Mouse (Mus musculus): Measurements from ENCODE around the gene Rcan2. TPM values are rescaled to one million over a fixed set of nuclear protein-coding genes. Genes with fewer than 3 reads are reported as not detected.

The Rcan2 gene
- total and polyA plus RNA-seq, 3 experiments, result 195 to 439 (median 382) TPM

DNA sequence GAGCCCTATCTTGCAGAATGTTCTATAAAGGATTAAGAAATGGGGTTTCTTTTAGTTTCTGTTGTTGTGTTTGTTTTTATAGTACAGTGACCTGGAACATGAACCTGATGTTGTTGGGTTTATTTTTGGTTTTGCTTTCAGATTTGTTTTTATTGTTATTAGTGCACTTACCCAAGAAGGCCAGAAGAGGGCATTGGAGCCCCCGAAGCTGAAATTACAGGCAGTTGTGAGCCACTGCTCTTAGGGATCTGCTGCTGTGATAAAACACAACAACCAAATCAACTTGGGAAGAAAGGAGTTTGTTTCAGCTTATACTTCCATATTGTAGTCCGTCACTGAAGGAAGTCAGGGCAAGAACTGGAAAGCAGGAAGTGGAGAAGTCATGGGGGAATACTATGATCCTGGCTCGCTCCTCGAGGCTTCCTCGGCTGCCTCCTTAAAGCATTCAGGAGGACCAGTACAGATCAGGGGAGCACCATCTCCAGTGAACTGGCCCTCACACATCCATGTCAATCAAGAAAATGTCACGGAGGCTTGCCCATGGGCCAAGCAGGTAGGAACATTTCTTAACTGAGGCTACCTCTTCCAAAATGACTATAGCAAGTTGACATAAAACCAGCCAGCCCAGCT is 275.0 kb downstream of the Rcan2 start:
- peaks cover 2% of the 10 kb centered on the region; the same call in 1 of the 2 replicates for H3K79me2 ChIP-seq (replicated peaks; ENCODE audit: control insufficient read depth, insufficient read depth, low read length)
- peak overlapping the region; percentile 18; the same call in 1 of the 2 replicates for H3K4me3 ChIP-seq
- peaks cover 6% of the 10 kb centered on the region for H3K4me1 ChIP-seq (ENCODE audit: control insufficient read depth, insufficient read depth, low read length)
- peak; percentile 50; the same call in 1 of the 2 replicates for TF ChIP-seq EP300 (IDR thresholded peaks at IDR 0.05; ENCODE audit: insufficient read depth, low read depth, low read length)
- TF ChIP-seq CTCF (IDR thresholded peaks at IDR 0.05), result peak; percentile 88
- no peak for TF ChIP-seq POLR2A (IDR thresholded peaks at IDR 0.05; ENCODE audit: insufficient read depth, low read depth, low read length)
- H3K9ac ChIP-seq (ENCODE audit: low read depth, low read length), result peak overlapping the region; percentile 9; the same call in 1 of the 2 replicates
- peak; percentile 23 to 25 for DNase-seq
- peak overlapping the region; percentile 78 for H3K27ac ChIP-seq
- H3K36me3 ChIP-seq (ENCODE audit: control insufficient read depth, insufficient read depth, low read length), result no peaks in the 10 kb centered on the region
- intact Hi-C loops (cut with DNase I), result loop anchor here (1.0 to 5.0 kb wide), 2 partner anchors 54 to 181 kb away; no protein-coding TSS in a partner anchor
- H3K27me3 ChIP-seq (ENCODE audit: control insufficient read depth, insufficient read depth, low read length), result no peaks in the 10 kb centered on the region
- WGBS, result 34% methylated on average over 6 of the region's 6 CpGs

DNA sequence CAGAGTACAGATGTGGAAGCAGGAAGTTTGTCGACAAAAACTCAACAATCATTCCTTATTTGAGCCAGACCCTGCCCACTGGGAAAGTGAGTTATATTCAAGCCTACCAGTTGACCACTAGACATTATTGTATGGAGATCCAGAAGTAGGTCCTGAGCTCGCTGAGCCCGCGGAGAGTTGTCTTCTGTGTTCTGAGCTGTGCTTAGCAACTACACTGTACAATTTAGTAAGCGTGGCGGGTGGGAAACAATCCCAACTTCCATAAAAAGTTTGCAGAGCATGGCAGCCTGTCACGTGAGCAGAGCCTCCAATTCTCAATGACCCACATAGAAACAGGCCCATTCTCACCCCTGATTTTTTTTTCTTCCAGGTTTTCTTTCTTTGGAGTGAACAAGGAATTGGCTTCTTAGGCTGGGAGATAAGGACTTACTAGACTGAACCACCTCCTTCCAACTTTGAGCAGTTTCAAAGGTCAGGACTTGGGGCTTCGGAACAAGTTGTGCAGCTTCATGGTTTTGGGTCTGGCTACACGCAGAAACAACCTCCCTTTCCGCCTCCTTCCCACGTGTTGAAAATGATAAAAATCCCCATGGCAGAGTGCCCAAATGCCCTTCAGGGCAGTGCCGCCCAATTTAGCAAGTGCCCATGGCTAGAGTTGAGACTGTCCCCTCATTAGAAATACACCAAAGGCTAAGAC is 276.1 kb downstream of the Rcan2 start:
- no peak for DNase-seq
- Histone ChIP-seq H3K79me2 (replicated peaks; ENCODE audit: control insufficient read depth, insufficient read depth, low read length) (peaks cover 2% of the 10 kb centered on the region; the same call in 1 of the 2 replicates), H3K27me3 (ENCODE audit: control insufficient read depth, insufficient read depth, low read length) (no peaks in the 10 kb centered on the region), H3K9ac (ENCODE audit: low read depth, low read length) (no peak overlapping the region), H3K27ac (no peak overlapping the region), H3K4me1 (ENCODE audit: control insufficient read depth, insufficient read depth, low read length) (peaks cover 6% of the 10 kb centered on the region), H3K36me3 (ENCODE audit: control insufficient read depth, insufficient read depth, low read length) (no peaks in the 10 kb centered on the region), H3K4me3 (no peak overlapping the region)
- intact Hi-C loops (cut with DNase I), result loop anchor here (5.0 kb wide), 1 partner anchor 180 kb away; no protein-coding TSS in a partner anchor
- TF ChIP-seq CTCF (IDR thresholded peaks at IDR 0.05) (no peak), POLR2A (IDR thresholded peaks at IDR 0.05; ENCODE audit: insufficient read depth, low read depth, low read length) (no peak), EP300 (IDR thresholded peaks at IDR 0.05; ENCODE audit: insufficient read depth, low read depth, low read length) (no peak)
- WGBS, result 73% methylated on average over 12 of the region's 12 CpGs

DNA sequence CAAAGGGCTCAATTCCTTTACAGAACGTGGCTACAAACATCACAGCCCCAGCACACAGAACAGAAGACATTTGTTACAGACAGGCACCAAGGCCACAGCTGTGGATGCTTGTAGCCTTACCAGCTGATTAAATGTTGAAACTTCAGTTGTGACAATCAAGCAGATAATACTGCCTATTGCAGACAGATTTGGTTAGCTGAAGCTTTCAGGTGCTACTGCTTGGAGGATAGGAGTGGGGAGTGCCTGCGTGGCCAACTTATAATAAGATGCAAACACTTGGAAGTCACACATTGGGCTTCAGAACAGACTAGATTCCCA is 276.7 kb downstream of the Rcan2 start:
- H3K4me3 ChIP-seq, result no peak overlapping the region
- intact Hi-C loops (cut with DNase I), result loop anchor here (2.0 to 5.0 kb wide), 2 partner anchors 27 to 179 kb away; partner anchors contain the start of gene Enpp4
- no peak overlapping the region for H3K9ac ChIP-seq (ENCODE audit: low read depth, low read length)
- no peaks in the 10 kb centered on the region; the same call in 1 of the 2 replicates for H3K36me3 ChIP-seq (ENCODE audit: control insufficient read depth, insufficient read depth, low read length)
- peaks cover 2% of the 10 kb centered on the region; the same call in 1 of the 2 replicates for H3K79me2 ChIP-seq (replicated peaks; ENCODE audit: control insufficient read depth, insufficient read depth, low read length)
- TF ChIP-seq EP300 (IDR thresholded peaks at IDR 0.05; ENCODE audit: insufficient read depth, low read depth, low read length) (no peak), CTCF (IDR thresholded peaks at IDR 0.05) (no peak), POLR2A (IDR thresholded peaks at IDR 0.05; ENCODE audit: insufficient read depth, low read depth, low read length) (no peak)
- DNase-seq, result no peak
- peaks cover 6% of the 10 kb centered on the region for H3K4me1 ChIP-seq (ENCODE audit: control insufficient read depth, insufficient read depth, low read length)
- no peak overlapping the region for H3K27ac ChIP-seq
- 79% methylated on average over 2 of the region's 2 CpGs for WGBS
- no peaks in the 10 kb centered on the region for H3K27me3 ChIP-seq (ENCODE audit: control insufficient read depth, insufficient read depth, low read length)

DNA sequence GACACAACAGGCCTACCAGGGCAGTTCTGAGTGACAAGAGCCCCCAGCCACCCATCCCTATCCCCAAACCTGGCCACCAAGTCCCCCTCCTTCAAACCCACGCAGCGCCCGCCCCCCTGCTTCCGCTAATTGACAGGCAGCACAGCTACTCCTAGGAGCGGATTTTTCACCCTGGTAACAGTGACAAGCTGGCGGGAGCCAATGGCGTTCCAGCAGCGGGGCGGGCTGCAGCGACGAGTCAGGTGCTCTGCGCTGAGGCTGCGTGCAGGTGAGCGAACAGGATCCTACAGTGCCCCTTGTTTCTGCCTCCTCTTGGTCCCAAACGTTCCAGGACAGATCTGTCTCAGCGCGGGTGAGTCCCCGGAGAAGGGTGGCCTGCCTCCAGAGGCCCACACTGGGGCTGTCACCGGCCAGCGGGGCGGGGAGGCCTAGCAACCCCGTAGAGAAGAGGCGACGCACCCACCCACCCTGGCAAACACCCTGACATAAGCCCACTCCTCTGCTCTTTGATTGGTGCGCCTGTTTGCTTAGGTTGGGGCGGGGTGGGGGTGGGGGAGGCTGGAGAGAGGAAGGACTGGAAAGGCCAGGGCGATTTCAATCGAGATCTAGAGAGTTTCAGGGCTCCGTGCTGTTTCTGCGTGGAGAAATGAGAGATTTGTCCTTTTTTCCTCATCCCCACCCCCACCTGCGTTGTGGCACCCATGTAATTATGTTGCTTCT is 277.6 kb downstream of the Rcan2 start, which contains the start of gene Enpp5:
TSS of gene Enpp5 (plus strand) at position 183 of the 720 bp plus-strand sequence.
- Histone ChIP-seq H3K9ac (ENCODE audit: low read depth, low read length) (peak within 1 kb of the TSS; percentile 55), H3K79me2 (replicated peaks; ENCODE audit: control insufficient read depth, insufficient read depth, low read length) (peaks cover 2% of the 10 kb centered on the region; the same call in 1 of the 2 replicates), H3K27me3 (ENCODE audit: control insufficient read depth, insufficient read depth, low read length) (no peaks in the 10 kb centered on the region), H3K36me3 (ENCODE audit: control insufficient read depth, insufficient read depth, low read length) (no peaks in the 10 kb centered on the region; the same call in 1 of the 2 replicates), H3K4me1 (ENCODE audit: control insufficient read depth, insufficient read depth, low read length) (peaks cover 6% of the 10 kb centered on the region), H3K27ac (peak within 1 kb of the TSS; percentile 49), H3K4me3 (peak within 1 kb of the TSS; percentile 87)
- 2% methylated on average over 31 of the region's 31 CpGs for WGBS
- intact Hi-C loops (cut with DNase I), result loop anchor here (2.0 to 5.0 kb wide), 2 partner anchors 26 to 179 kb away; partner anchors contain the start of gene Enpp4
- peak; percentile 48; the same call in 1 of the 2 replicates for TF ChIP-seq POLR2A (IDR thresholded peaks at IDR 0.05; ENCODE audit: insufficient read depth, low read depth, low read length)
- TF ChIP-seq CTCF (IDR thresholded peaks at IDR 0.05), result no peak
- TF ChIP-seq EP300 (IDR thresholded peaks at IDR 0.05; ENCODE audit: insufficient read depth, low read depth, low read length), result no peak
- peak; percentile 82 to 86 for DNase-seq

DNA sequence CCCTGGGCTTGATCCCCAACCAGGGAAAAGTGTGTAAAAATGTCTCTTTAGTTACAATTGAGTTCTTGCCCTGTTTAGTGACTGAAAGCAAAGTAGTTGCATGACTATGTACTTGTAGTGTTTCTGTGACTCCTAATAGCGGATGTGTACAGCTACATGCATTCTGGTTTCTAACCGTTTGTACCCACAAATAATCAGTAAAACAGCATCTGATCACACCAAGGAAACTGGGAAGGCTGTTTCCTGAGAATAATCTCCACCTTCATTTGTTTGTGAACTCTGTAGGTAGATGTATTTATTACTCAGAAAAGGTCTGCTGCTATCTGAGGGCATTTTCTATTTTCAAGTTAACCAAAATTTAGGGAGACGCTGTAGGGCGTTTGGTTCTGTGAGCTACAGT is 282.0 kb downstream of the Rcan2 start:
- H3K4me1 ChIP-seq (ENCODE audit: control insufficient read depth, insufficient read depth, low read length), result no peaks in the 10 kb centered on the region
- TF ChIP-seq CTCF (IDR thresholded peaks at IDR 0.05) (no peak), EP300 (IDR thresholded peaks at IDR 0.05; ENCODE audit: insufficient read depth, low read depth, low read length) (no peak), POLR2A (IDR thresholded peaks at IDR 0.05; ENCODE audit: insufficient read depth, low read depth, low read length) (no peak)
- no peak for DNase-seq
- intact Hi-C loops (cut with DNase I), result no loop called here
- H3K27me3 ChIP-seq (ENCODE audit: control insufficient read depth, insufficient read depth, low read length), result no peaks in the 10 kb centered on the region
- no peak overlapping the region for H3K9ac ChIP-seq (ENCODE audit: low read depth, low read length)
- H3K27ac ChIP-seq, result no peak overlapping the region
- no peak overlapping the region for H3K4me3 ChIP-seq
- no peaks in the 10 kb centered on the region; the same call in 1 of the 2 replicates for H3K36me3 ChIP-seq (ENCODE audit: control insufficient read depth, insufficient read depth, low read length)
- H3K79me2 ChIP-seq (replicated peaks; ENCODE audit: control insufficient read depth, insufficient read depth, low read length), result peaks cover 2% of the 10 kb centered on the region; the same call in 1 of the 2 replicates
- WGBS, result 87% methylated on average over 4 of the region's 4 CpGs

Data from heart, adult 2 months (tissue).